Mouse (Mus musculus) thymus, postnatal 25 days (tissue): ENCODE measurements around the gene Tnrc6b.
"Not testable (repeated sequence)": the region's sequence is repeated elsewhere in the genome, so short reads cannot be mapped to it uniquely, and the experiment has no call there.

ENCODE experiments used
- DNase-seq: peaks from one replicate; pipeline ENCODE4 v3.0.0; 2022

The Tnrc6b gene

DNA sequence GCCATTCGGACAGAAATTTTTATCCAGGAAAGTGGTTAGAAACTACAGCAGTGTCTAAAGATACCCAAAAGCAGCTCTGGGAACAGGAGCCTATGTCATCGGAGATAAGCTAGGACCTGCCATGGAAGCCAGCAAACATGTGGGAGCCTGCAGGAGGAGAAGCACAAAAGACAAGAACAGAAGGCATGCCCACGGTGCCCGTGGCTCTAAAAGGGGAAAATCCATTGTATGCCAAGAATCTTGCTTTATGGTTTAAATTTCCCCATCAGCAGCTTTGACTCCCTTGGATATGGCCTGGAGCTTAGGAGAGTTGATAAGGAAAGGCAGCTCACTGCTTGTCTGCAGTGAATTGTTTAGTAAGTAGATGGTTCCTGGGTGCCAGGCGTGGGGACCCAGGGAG is 8.2 kb upstream of the Tnrc6b start:
- no peak for DNase-seq

DNA sequence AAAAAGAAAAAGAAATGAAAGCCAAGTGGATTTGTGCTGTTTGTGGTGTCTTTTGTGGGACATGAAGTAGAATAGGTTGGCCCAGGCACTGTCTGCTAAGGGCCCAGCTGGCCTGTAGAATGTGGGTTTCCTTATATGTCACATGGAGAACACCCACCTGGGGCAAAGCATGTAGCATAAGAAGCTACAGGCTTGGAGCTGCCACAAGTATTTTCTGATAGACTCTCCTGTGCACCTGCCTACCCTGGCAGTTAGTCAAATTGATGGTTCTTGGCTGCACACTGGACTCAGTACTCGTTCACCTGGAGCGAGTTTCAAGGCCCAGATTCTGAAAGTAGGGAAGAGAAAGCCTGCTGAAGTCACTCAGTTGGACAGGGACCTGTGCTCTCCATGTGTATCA is 7.6 kb upstream of the Tnrc6b start:
- DNase-seq, result peak; percentile 36

DNA sequence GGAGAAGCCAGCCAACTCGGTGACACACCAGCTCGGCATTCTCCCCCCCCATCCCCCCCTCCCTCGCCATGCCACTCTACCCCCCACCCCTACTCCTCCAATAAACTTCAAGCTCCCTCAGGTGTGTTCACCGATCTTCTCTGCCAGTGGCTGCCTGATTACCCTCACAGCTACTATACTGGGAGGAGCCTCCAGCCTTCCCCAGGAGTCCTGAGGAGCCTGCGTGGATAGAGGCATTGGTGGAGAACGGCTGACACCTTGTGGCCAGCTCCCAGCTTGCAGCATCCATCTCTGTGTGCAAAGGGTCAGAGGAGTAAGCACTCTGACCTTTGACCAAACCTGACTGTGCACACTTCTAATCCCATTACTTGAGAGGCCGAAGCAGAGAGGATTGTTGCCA is 6.8 kb upstream of the Tnrc6b start:
- peak; percentile 88 for DNase-seq

- DNase-seq, result peak; percentile 76
These were observed 5.1 kb upstream of the Tnrc6b start for GRCm38 (mm10) chr15:80705828-80706549.

DNA sequence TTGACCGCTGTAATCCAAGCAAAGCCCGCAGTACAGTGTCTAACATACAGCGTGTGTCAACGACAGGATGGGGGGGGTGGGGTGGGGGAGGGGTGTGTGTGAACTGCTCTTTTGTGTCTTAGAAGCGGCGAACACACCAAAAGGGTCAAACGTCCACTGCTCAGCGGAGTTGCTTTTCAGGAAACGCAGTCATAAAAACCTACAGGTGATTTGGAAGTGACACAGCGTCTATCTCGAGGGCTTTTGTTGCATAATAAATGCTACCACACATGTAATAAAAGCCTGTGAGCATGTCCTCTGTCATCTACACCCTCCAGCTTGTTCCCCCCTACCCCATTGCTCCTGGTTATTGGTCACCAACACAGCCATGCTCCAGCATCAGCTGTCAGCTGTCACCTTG is 4.5 kb upstream of the Tnrc6b start:
- no peak for DNase-seq

GRCm38 (mm10) chr15:80707088-80707487 is 4.0 kb upstream of the Tnrc6b start:
- no peak for DNase-seq

GRCm38 (mm10) chr15:80709593-80709992 is 1.5 kb upstream of the Tnrc6b start:
- no peak for DNase-seq

- no peak for DNase-seq
These were observed 881 bp upstream of the Tnrc6b start for GRCm38 (mm10) chr15:80710257-80710607.

DNA sequence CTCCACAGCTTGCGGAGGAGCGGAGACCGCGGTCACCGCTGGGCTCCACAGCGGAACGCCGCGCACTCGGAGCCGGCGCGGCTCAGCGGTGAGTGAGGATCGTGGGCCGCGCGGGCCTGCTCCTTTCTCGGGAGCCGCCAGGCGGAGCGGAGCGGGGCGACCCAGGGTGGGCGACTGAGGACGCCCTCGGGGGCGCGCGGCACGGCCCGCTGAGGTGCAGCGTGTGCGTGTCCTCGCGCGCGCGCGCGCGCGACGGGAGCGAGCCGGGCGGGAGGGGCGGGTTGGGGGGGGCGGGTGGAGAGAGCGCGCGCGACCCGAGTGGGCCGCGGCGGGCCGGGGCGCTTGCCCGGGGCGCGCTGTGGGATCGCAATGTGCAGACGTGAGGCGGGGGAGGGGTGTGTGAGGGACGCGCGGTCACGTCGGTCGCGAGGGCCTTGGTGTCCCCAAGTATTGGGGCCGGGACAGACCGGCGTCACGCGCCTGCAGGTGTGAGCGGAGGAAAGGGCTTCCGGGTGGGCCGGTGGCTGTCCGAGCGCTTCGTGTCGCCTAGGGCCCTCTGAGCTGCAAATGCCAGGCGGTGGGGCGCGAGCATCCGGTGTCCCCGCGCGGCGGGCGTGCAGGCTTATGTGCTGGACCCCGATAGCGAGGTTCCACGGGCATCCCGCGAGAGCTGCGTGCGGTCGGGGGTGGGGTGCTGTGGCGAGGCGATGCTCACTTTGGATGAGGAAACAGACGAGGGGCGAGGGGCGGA is 463 bp downstream of the Tnrc6b start:
- DNase-seq, result peak; percentile 71

GRCm38 (mm10) chr15:80714299-80714698 is 3.2 kb downstream of the Tnrc6b start:
- DNase-seq, result no peak

GRCm38 (mm10) chr15:80716631-80717135 is 5.6 kb downstream of the Tnrc6b start:
- no peak for DNase-seq

GRCm38 (mm10) chr15:80717431-80717830 is 6.3 kb downstream of the Tnrc6b start:
- DNase-seq, result no peak

DNA sequence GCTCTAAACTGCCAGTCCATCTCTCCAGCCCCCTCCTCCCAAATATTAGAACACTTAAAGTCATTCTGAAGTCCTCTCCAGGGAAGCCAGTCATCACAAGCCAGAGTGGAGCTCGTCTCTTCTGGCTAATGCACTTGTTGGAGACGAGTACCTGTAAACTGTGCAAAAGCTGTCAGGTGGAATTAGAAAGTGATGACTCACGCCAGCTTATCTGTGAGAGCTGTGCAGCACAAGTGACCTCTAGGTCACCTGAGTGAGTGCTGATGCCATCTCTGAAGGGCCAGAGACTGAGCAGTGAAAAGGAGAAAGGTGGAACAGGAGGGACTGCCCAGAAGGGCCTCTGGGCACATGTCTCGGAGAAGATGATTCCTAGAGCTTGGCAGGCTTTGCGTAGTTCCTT is 9.1 kb downstream of the Tnrc6b start:
- DNase-seq, result no peak

- no peak for DNase-seq
These were observed 10.7 kb downstream of the Tnrc6b start for GRCm38 (mm10) chr15:80721861-80722260.

- no peak for DNase-seq
These were observed 11.3 kb downstream of the Tnrc6b start for GRCm38 (mm10) chr15:80722366-80722765.

- no peak for DNase-seq
These were observed 18.4 kb downstream of the Tnrc6b start for GRCm38 (mm10) chr15:80729477-80729876.

DNA sequence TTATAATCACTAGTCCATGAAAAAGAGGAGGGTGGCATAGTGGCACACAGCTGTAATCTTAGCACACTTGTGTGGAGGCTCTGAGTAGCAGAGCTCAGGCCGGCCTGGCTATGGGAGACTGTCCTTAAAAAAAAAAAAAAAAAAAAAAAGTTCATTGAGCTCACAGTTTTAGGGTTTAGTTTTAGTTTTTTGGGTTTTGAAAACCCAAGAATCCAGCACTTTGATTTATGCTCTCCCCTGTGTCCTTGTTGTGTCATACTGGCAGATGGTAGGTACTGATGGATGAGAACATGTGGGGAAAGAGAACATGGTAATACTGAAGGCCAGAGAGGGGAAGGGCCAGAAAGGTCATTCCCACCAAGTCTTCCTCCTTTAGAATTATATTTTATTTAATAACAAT is 19.9 kb downstream of the Tnrc6b start:
- no peak for DNase-seq

- no peak for DNase-seq
These were observed 20.4 kb downstream of the Tnrc6b start for GRCm38 (mm10) chr15:80731511-80731910.

DNA sequence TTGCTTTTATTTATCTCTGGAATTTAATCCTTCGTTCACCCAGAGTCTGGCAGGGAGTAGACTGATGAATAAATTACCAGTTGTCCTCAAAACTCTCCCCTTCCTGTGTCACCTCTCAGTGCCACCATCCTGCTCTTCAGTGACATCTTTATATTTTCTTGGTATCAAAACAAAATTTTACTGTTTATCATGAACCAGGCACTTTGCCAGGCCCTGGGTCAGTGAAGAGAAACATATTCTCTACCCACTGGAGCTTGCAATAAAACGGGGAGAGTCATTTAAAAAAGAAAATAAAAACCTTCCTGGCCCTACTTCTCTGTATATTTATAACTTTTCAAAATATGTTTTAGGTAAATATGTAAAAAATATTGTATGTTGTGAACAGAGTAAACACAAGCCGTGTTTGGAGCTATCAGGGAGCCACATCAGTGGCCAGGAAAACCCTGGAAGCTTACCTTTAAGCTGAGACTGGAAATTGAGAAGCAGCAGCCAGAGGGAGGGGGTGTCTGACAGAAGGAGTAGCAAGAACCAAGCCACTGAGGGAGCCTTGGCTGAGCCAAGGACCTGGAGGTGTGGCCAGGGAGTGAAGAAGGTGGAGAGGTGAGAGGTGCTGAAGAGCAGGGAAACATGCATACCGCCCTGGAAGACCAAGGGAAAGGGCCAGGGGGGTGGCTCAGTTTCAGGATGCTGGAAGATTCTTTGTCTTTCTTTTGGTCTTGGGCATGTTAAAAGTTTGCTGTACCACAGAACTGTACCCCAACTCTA is 21.3 kb downstream of the Tnrc6b start:
- no peak for DNase-seq

GRCm38 (mm10) chr15:80735300-80735699 is 24.2 kb downstream of the Tnrc6b start:
- DNase-seq, result no peak

DNA sequence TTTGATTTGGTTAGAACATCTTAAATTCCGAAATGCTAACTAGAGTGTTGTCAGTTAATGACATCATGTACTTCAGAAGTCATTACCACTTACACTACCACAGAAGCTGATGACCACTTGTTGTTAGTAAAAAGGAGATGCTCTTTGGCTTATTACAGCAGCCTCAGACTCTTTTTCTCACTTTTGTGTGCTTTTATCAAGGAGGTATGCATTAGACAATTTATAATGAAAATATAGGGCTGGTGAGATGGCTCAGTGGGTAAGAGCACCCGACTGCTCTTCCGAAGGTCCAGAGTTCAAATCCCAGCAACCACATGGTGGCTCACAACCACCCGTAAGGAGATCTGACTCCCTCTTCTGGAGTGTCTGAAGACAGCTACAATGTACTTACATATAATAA is 24.6 kb downstream of the Tnrc6b start:
- not testable (repeated sequence) for DNase-seq

GRCm38 (mm10) chr15:80736553-80736952 is 25.4 kb downstream of the Tnrc6b start:
- DNase-seq, result peak; percentile 48

- DNase-seq, result no peak
These were observed 27.1 kb downstream of the Tnrc6b start for GRCm38 (mm10) chr15:80738244-80738643.

- DNase-seq, result no peak
These were observed 28.9 kb downstream of the Tnrc6b start for GRCm38 (mm10) chr15:80739972-80740371.
